Mouse (Mus musculus) myocyte (in vitro differentiated cells): Measurements from ENCODE around the gene Mettl21a. TPM values are rescaled to one million over a fixed set of nuclear protein-coding genes. Genes with fewer than 3 reads are reported as not detected.

Experiments
- H3K27me3 ChIP-seq: one replicate; pipeline ENCODE4 v1.6.1; 2011; ENCODE audit not compliant: control insufficient read depth, insufficient read depth, insufficient read length
- H3K36me3 ChIP-seq: one replicate; pipeline ENCODE4 v1.6.1; 2011; ENCODE audit not compliant: control insufficient read depth, insufficient read depth
- H3K4me2 ChIP-seq: one replicate; pipeline ENCODE4 v1.6.1; 2011; ENCODE audit warnings: low read depth, control low read depth
- H3K4me3 ChIP-seq: one replicate; pipeline ENCODE4 v1.5.1; 2011; ENCODE audit warnings: mild to moderate bottlenecking, control low read depth, moderate library complexity
- H3K79me2 ChIP-seq: one replicate; pipeline ENCODE4 v1.6.1; 2011; ENCODE audit not compliant: control insufficient read depth, insufficient read depth
- H3ac ChIP-seq: one replicate; pipeline ENCODE4 v1.6.1; 2011; ENCODE audit not compliant: control insufficient read depth, insufficient read length
- CEBPB ChIP-seq: IDR thresholded peaks from 2 replicates; pipeline ENCODE4 v1.6.1; 2011; ENCODE audit warnings: mild to moderate bottlenecking, moderate library complexity; ENCODE audit not compliant: poor library complexity, insufficient read depth, severe bottlenecking
- E2F4 ChIP-seq: IDR thresholded peaks from one replicate; pipeline ENCODE4 v1.6.1; 2011; ENCODE audit warnings: mild to moderate bottlenecking, control low read depth, moderate library complexity; ENCODE audit not compliant: insufficient read depth
- MAX ChIP-seq: IDR thresholded peaks from one replicate; pipeline ENCODE4 v1.6.1; 2011; ENCODE audit warnings: low read depth, mild to moderate bottlenecking, control low read depth
- MYOD1 ChIP-seq, 3 experiments: IDR thresholded peaks; one replicate each; pipeline ENCODE4 v1.6.1; 2011; ENCODE audit warnings: control low read depth in 2 of 3, low read depth in 2 of 3, mild to moderate bottlenecking in 2 of 3, moderate library complexity in 1 of 3; ENCODE audit not compliant: insufficient read length in 2 of 3, control insufficient read depth in 1 of 3
- MYOG ChIP-seq, 3 experiments: IDR thresholded peaks; one replicate each; pipeline ENCODE4 v1.6.1; 2011; ENCODE audit warnings: control low read depth in 2 of 3, low read depth in 2 of 3, mild to moderate bottlenecking in 2 of 3; ENCODE audit not compliant: insufficient read length in 2 of 3, control insufficient read depth in 1 of 3, insufficient read depth in 1 of 3
- POLR2A ChIP-seq: IDR thresholded peaks from one replicate; pipeline ENCODE4 v1.6.1; 2011; ENCODE audit warnings: low read depth, mild to moderate bottlenecking, control low read depth, moderate library complexity; ENCODE audit not compliant: insufficient read length
- POLR2AphosphoS2 ChIP-seq: IDR thresholded peaks from one replicate; pipeline ENCODE4 v1.6.1; 2011; ENCODE audit warnings: low read depth, control low read depth; ENCODE audit not compliant: insufficient read length
- REST ChIP-seq: IDR thresholded peaks from one replicate; pipeline ENCODE4 v1.6.1; 2011; ENCODE audit warnings: mild to moderate bottlenecking, control low read depth, moderate library complexity; ENCODE audit not compliant: insufficient read depth, insufficient read length
- SRF ChIP-seq: IDR thresholded peaks from one replicate; pipeline ENCODE4 v1.6.1; 2011; ENCODE audit warnings: low read depth; ENCODE audit not compliant: control insufficient read depth, insufficient read length
- TCF12 ChIP-seq: IDR thresholded peaks from one replicate; pipeline ENCODE4 v1.6.1; 2011; ENCODE audit warnings: mild to moderate bottlenecking, control low read depth; ENCODE audit not compliant: poor library complexity, insufficient read depth, severe bottlenecking
- TCF3 ChIP-seq: IDR thresholded peaks from one replicate; pipeline ENCODE4 v1.6.1; 2011; ENCODE audit warnings: low read depth, control low read depth; ENCODE audit not compliant: insufficient read length
- USF1 ChIP-seq: IDR thresholded peaks from one replicate; pipeline ENCODE4 v1.6.1; 2011; ENCODE audit warnings: low read depth, mild to moderate bottlenecking, control low read depth, moderate library complexity
- polyA plus RNA-seq: library from polyadenylated mRNA; unstranded; fragments of >200 nt; fragmentation: generic; extraction: Trizol; gene quantifications from one replicate; pipeline ENCODE4 v1.2.1, GENCODE M21; 2012; ENCODE audit warnings: missing spikeins

Gene Mettl21a
- 26.5 TPM for polyA plus RNA-seq

- Histone ChIP-seq H3K27me3 (no peaks in the 10 kb centered on the region), H3K4me3 (peak within 1 kb of the TSS; percentile 80), H3ac (peak within 1 kb of the TSS; percentile 74), H3K36me3 (no peaks in the 10 kb centered on the region), H3K4me2 (peak within 1 kb of the TSS; percentile 94), H3K79me2 (peaks cover 24% of the 10 kb centered on the region)
- TF ChIP-seq POLR2A: peak; percentile 80
- TF ChIP-seq POLR2AphosphoS2: peak; percentile 84
- TF ChIP-seq MYOD1 (IDR thresholded peaks at IDR 0.05; ENCODE audit: control insufficient read depth in 1 of 3, insufficient read length in 2 of 3, low read depth in 2 of 3): no peak
- no peak for TF ChIP-seq TCF3
- TF ChIP-seq MAX: no peak
- TF ChIP-seq SRF: peak; percentile 93
- no peak for TF ChIP-seq E2F4
- peak in 1 of 3 experiments; percentile 10 for TF ChIP-seq MYOG (IDR thresholded peaks at IDR 0.05; ENCODE audit: control insufficient read depth in 1 of 3, insufficient read depth in 1 of 3, insufficient read length in 2 of 3, low read depth in 2 of 3)
These were observed at the start of gene Mettl21a for GRCm38 (mm10) chr1:64616881-64617714. Gene Mettl21a (minus strand): TSS chr1:64617242.

GRCm38 (mm10) chr1:64658876-64659275 lies 41.8 kb upstream of the Mettl21a start:
- Histone ChIP-seq H3K36me3 (no peaks in the 10 kb centered on the region), H3K79me2 (no peaks in the 10 kb centered on the region), H3K4me3 (no peak overlapping the region), H3ac (no peak overlapping the region), H3K27me3 (no peaks in the 10 kb centered on the region), H3K4me2 (no peak overlapping the region)
- TF ChIP-seq TCF12: no peak
- no peak for TF ChIP-seq USF1
- TF ChIP-seq POLR2AphosphoS2: no peak
- no peak for TF ChIP-seq POLR2A
- no peak for TF ChIP-seq SRF
- TF ChIP-seq CEBPB: no peak

GRCm38 (mm10) chr1:64656423-64657129 lies 39.5 kb upstream of the Mettl21a start:
- no peaks in the 10 kb centered on the region for H3K36me3 ChIP-seq
- no peak for TF ChIP-seq SRF
- TF ChIP-seq POLR2AphosphoS2: no peak
- no peak for TF ChIP-seq MYOG (IDR thresholded peaks at IDR 0.05; ENCODE audit: control insufficient read depth in 1 of 3, insufficient read depth in 1 of 3, insufficient read length in 2 of 3, low read depth in 2 of 3)
- no peak for TF ChIP-seq USF1
- no peak for TF ChIP-seq TCF12
- no peak for TF ChIP-seq MYOD1 (IDR thresholded peaks at IDR 0.05; ENCODE audit: control insufficient read depth in 1 of 3, insufficient read length in 2 of 3, low read depth in 2 of 3)
- TF ChIP-seq POLR2A: no peak
- TF ChIP-seq REST: no peak
- no peak for TF ChIP-seq E2F4
- TF ChIP-seq CEBPB: no peak
- TF ChIP-seq TCF3: no peak
- no peak for TF ChIP-seq MAX
- H3K79me2 ChIP-seq: no peaks in the 10 kb centered on the region
- H3K27me3 ChIP-seq: no peaks in the 10 kb centered on the region
- no peak overlapping the region for H3ac ChIP-seq
- no peak overlapping the region for H3K4me2 ChIP-seq
- no peak overlapping the region for H3K4me3 ChIP-seq

- H3ac ChIP-seq: no peak overlapping the region
- no peaks in the 10 kb centered on the region for H3K27me3 ChIP-seq
- no peaks in the 10 kb centered on the region for H3K79me2 ChIP-seq
- no peak for TF ChIP-seq USF1
- no peak for TF ChIP-seq MYOG (IDR thresholded peaks at IDR 0.05; ENCODE audit: control insufficient read depth in 1 of 3, insufficient read depth in 1 of 3, insufficient read length in 2 of 3, low read depth in 2 of 3)
- no peak for TF ChIP-seq POLR2AphosphoS2
- TF ChIP-seq CEBPB: no peak
- TF ChIP-seq POLR2A: no peak
- no peak for TF ChIP-seq MYOD1 (IDR thresholded peaks at IDR 0.05; ENCODE audit: control insufficient read depth in 1 of 3, insufficient read length in 2 of 3, low read depth in 2 of 3)
- TF ChIP-seq REST: no peak
- TF ChIP-seq MAX: no peak
- TF ChIP-seq TCF12: no peak
- no peak for TF ChIP-seq TCF3
- no peak for TF ChIP-seq E2F4
- no peak for TF ChIP-seq SRF
- H3K4me3 ChIP-seq: no peak overlapping the region
- H3K4me2 ChIP-seq: no peak overlapping the region
- no peaks in the 10 kb centered on the region for H3K36me3 ChIP-seq
These were observed 38.4 kb upstream of the Mettl21a start for GRCm38 (mm10) chr1:64655415-64655814.
